In the genomic region with DNA sequence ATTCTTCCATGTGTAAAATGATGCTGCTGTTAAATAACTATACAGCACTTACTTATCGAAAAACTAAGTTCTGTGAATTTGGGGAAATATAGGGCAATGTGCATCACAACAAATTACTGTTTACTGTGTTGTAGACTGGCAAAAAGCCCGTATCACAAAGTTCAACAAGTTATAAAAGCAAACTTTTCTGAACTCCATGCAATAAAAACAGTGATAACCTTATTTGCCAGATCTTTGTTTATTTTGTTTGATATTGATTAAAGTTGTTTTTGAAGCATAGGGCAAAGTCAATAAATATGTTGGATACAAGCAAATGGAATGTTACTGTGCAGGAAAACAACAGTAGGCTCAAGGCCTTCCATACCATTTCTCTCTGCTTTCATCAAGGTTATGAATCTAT, we compare ENCODE assay signal across 38 mouse cellular contexts. TPM values are rescaled to one million over a fixed set of nuclear protein-coding genes. Genes with fewer than 3 reads are reported as not detected.
"Had no signal": no experiment of that assay in that cellular context is flagged by ENCODE, and none has a peak within 500 bp of the region (broad histone marks: within the 10 kb centered on the region; RNA-seq: fewer than 3 reads in every experiment).

No protein-coding gene starts in this region.

- H3K9ac ChIP-seq: embryonic facial prominence, embryonic 12.5 days; embryonic facial prominence, embryonic 13.5 days; embryonic facial prominence, embryonic 15.5 days; forebrain, embryonic 12.5 days; forebrain, embryonic 13.5 days; forebrain, embryonic 15.5 days; forebrain, postnatal 0 days had no signal

- H3K4me1 ChIP-seq: embryonic facial prominence, embryonic 10.5 days; embryonic facial prominence, embryonic 12.5 days; embryonic facial prominence, embryonic 13.5 days; embryonic facial prominence, embryonic 15.5 days; forebrain, embryonic 10.5 days; forebrain, embryonic 12.5 days; forebrain, embryonic 13.5 days; forebrain, embryonic 15.5 days had no signal

- H3K36me3 ChIP-seq: embryonic facial prominence, embryonic 10.5 days; embryonic facial prominence, embryonic 12.5 days; embryonic facial prominence, embryonic 13.5 days; embryonic facial prominence, embryonic 15.5 days; forebrain, embryonic 10.5 days; forebrain, embryonic 12.5 days; forebrain, embryonic 15.5 days had no signal

- H3K4me2 ChIP-seq: embryonic facial prominence, embryonic 12.5 days; embryonic facial prominence, embryonic 13.5 days; embryonic facial prominence, embryonic 15.5 days; forebrain, embryonic 12.5 days; forebrain, embryonic 13.5 days; forebrain, embryonic 15.5 days had no signal

- H3K27me3 ChIP-seq: embryonic facial prominence, embryonic 12.5 days; embryonic facial prominence, embryonic 13.5 days; embryonic facial prominence, embryonic 15.5 days; forebrain, embryonic 12.5 days; forebrain, embryonic 13.5 days; forebrain, embryonic 15.5 days had no signal

- H3K27ac ChIP-seq: embryonic facial prominence, embryonic 10.5 days; embryonic facial prominence, embryonic 12.5 days; embryonic facial prominence, embryonic 13.5 days; embryonic facial prominence, embryonic 15.5 days; forebrain, embryonic 10.5 days; forebrain, embryonic 12.5 days; forebrain, embryonic 13.5 days; forebrain, embryonic 15.5 days; gastrocnemius, adult 2 months; heart, adult 2 months had no signal

- H3K4me3 ChIP-seq: embryonic facial prominence, embryonic 10.5 days; embryonic facial prominence, embryonic 12.5 days; embryonic facial prominence, embryonic 13.5 days; embryonic facial prominence, embryonic 15.5 days; erythroblast, embryonic 14.5 days; forebrain, embryonic 10.5 days; forebrain, embryonic 12.5 days; forebrain, embryonic 13.5 days; forebrain, embryonic 15.5 days; gastrocnemius, adult 2 months; heart, adult 2 months had no signal

- DNase-seq: cerebellum, adult 8-10 months; cerebellum, adult 9-10 months; cerebellum, adult 9-11 months; cerebellum, postnatal 10 days; cerebellum, postnatal 14 days; cerebellum, postnatal 25 days; cerebellum, postnatal 36 days; embryo, embryonic 11 days; forebrain, postnatal 0 days; gastrocnemius, adult 2 months; gastrocnemius, postnatal 10 days; gastrocnemius, postnatal 14 days; gastrocnemius, postnatal 25 days; gastrocnemius, postnatal 36 days; heart, adult 11 months; heart, adult 18-20 months; heart, adult 2 months had no signal

- ATAC-seq: forebrain, embryonic 13.5 days; forebrain, embryonic 14.5 days; forebrain, embryonic 15.5 days; forebrain, embryonic 16.5 days; forebrain, postnatal 0 days had no signal

- H3K9me3 ChIP-seq: embryonic facial prominence, embryonic 10.5 days; embryonic facial prominence, embryonic 12.5 days; embryonic facial prominence, embryonic 13.5 days; embryonic facial prominence, embryonic 15.5 days; forebrain, embryonic 10.5 days; forebrain, embryonic 12.5 days; forebrain, embryonic 13.5 days; forebrain, embryonic 15.5 days had no signal

RNA-seq across cellular contexts. Expression of a gene that starts 2.8 kb away (rescaled TPM):
- total RNA-seq: common myeloid progenitor, adult 5-6 weeks; forebrain, postnatal 0 days; gastrocnemius, adult 18-20 months; gastrocnemius, adult 2 months; gastrocnemius, postnatal 14 days; gastrocnemius, postnatal 25 days; gastrocnemius, postnatal 36 days; granulocyte monocyte progenitor cell, adult 5-6 weeks; heart, adult 18-20 months; heart, adult 2 months; heart, adult 8-10 months had no signal
- polyA plus RNA-seq: cortical plate, adult 2 months; embryonic facial prominence, embryonic 10.5 days; embryonic facial prominence, embryonic 11.5 days; embryonic facial prominence, embryonic 12.5 days; embryonic facial prominence, embryonic 13.5 days; embryonic facial prominence, embryonic 14.5 days; embryonic facial prominence, embryonic 15.5 days; erythroblast, embryonic 14.5 days; forebrain, embryonic 10.5 days; forebrain, embryonic 11.5 days; forebrain, embryonic 12.5 days; forebrain, embryonic 13.5 days; forebrain, embryonic 14.5 days; forebrain, embryonic 15.5 days; forebrain, embryonic 16.5 days; forebrain, postnatal 0 days; frontal cortex, adult 2 months; gonadal fat pad, adult 2 months; heart, adult 2 months had no signal
